ENCODE assay signal across 17 mouse cellular contexts in genomic region chr13:98356973-98357425, GRCm38 (mm10). TPM values are rescaled to one million over a fixed set of nuclear protein-coding genes. Genes with fewer than 3 reads are reported as not detected.
DNase-seq lines count a peak whose midpoint lies in the region; ATAC-seq lines count a peak whose summit lies in the region.
"Had no signal": no experiment of that assay in that cellular context is flagged by ENCODE, and none has a peak within 500 bp of the region (broad histone marks: within the 10 kb centered on the region; RNA-seq: fewer than 3 reads in every experiment).

No protein-coding gene starts in this region.

- H3K4me2 ChIP-seq in neural tube, embryonic 11.5 days (ENCODE audit: low read depth) = peak overlapping the region; percentile 21
- H3K4me2 ChIP-seq: heart, embryonic 13.5 days; liver, embryonic 12.5 days had no signal

- H3K27me3 ChIP-seq in neural tube, embryonic 11.5 days (ENCODE audit: control insufficient read depth, insufficient read depth, low read length) = peaks cover 87% of the 10 kb centered on the region

- 6% methylated on average over 6 of the region's 6 CpGs for WGBS in neural tube, embryonic 11.5 days

- ATAC-seq in neural tube, embryonic 11.5 days (ENCODE audit: insufficient read depth, low FRiP score, low TSS enrichment) = no peak
- ATAC-seq: liver, embryonic 12.5 days; lung, postnatal 0 days had no signal

- no peak overlapping the region for H3K27ac ChIP-seq in neural tube, embryonic 11.5 days (ENCODE audit: low read depth, low read length)
- H3K27ac ChIP-seq: heart, embryonic 13.5 days; liver, embryonic 12.5 days had no signal

- peaks cover 10% of the 10 kb centered on the region for H3K4me1 ChIP-seq in neural tube, embryonic 11.5 days (ENCODE audit: control insufficient read depth, insufficient read depth, low read length)

- H3K9ac ChIP-seq in neural tube, embryonic 11.5 days (ENCODE audit: low read length) = peak overlapping the region; percentile 31; the same call in 1 of the 2 replicates
- H3K9ac ChIP-seq: heart, embryonic 13.5 days; liver, embryonic 12.5 days had no signal

- no peaks in the 10 kb centered on the region for H3K9me3 ChIP-seq in neural tube, embryonic 11.5 days (ENCODE audit: control insufficient read depth, low read length)
- H3K9me3 ChIP-seq: heart, embryonic 13.5 days; liver, embryonic 12.5 days had no signal

- peak; percentile 15 for DNase-seq in heart, adult 11 months
- DNase-seq in heart, adult 18-20 months = no peak
- no peak for DNase-seq in neural tube, embryonic 11.5 days (ENCODE audit: low spot score)
- DNase-seq in neural tube, embryonic 10.5 days (ENCODE audit: extremely low spot score, low spot score) = no peak
- peak; percentile 14 for DNase-seq in forelimb bud, embryonic 11.5 days (ENCODE audit: low read depth, low spot score)
- no peak for DNase-seq in layer of hippocampus, adult 11-12 months (ENCODE audit: low spot score)
- no peak for DNase-seq in left cerebral cortex, adult 18-20 months (ENCODE audit: low spot score in 2 of 2)
- DNase-seq in adrenal gland, adult 8-10 months = no peak
- DNase-seq: adrenal gland, postnatal 36 days; gastrocnemius, postnatal 36 days; kidney, adult 8-10 months; left cerebral cortex, postnatal 4 days had no signal

- peak overlapping the region; percentile 31 for H3K4me3 ChIP-seq in neural tube, embryonic 11.5 days (ENCODE audit: low read depth, low read length)
- H3K4me3 ChIP-seq: heart, embryonic 13.5 days; liver, embryonic 12.5 days had no signal

- no peaks in the 10 kb centered on the region for H3K36me3 ChIP-seq in neural tube, embryonic 11.5 days (ENCODE audit: control insufficient read depth, insufficient read depth, low read length)
- H3K36me3 ChIP-seq: heart, embryonic 13.5 days; liver, embryonic 12.5 days had no signal

RNA-seq across cellular contexts. Expression of gene Foxd1, which starts 3.0 kb away (rescaled TPM):
- total RNA-seq in heart, adult 18-20 months (2021) = under 1 TPM; 0.05 to 0.08 TPM
- 5.5 and 7.2 TPM in 2 replicates for polyA plus RNA-seq in neural tube, embryonic 11.5 days (2014; fragmentation: Nextera tagmentation; extraction: Ambion mirVana)
- total RNA-seq in left cerebral cortex, adult 18-20 months (2021) = 1 to 10 TPM; 1.6 to 2.0 TPM
- 1 to 10 TPM in 3 of 4 experiments, under 1 TPM in 1; 0.96 to 1.8 (median 1.4) TPM for total RNA-seq in adrenal gland, adult 8-10 months (2022)
- total RNA-seq: hematopoietic stem cell, adult 5-6 weeks had no signal
- polyA plus RNA-seq: liver, embryonic 12.5 days; testis, adult 2 months had no signal

RNA-seq across cellular contexts. Expression of gene Btf3, which starts 40.2 kb away (rescaled TPM):
- 100 to 1,000 TPM; 195 to 218 TPM for total RNA-seq in heart, adult 18-20 months (2021)
- 738 and 767 TPM in 2 replicates for polyA plus RNA-seq in neural tube, embryonic 11.5 days (2014; fragmentation: Nextera tagmentation; extraction: Ambion mirVana)
- total RNA-seq in left cerebral cortex, adult 18-20 months (2021) = 100 to 1,000 TPM; 171 to 175 TPM
- 100 to 1,000 TPM; 278 to 323 (median 310) TPM for total RNA-seq in adrenal gland, adult 8-10 months (2022)

Comparison
In these comparisons a context has a peak if more than half of its experiments do, and no peak if none do; other contexts are left out.
1. DNase-seq: peak in heart, adult 11 months (single experiment) and forelimb bud, embryonic 11.5 days (single experiment); none in heart, adult 18-20 months (0 of 2), neural tube, embryonic 11.5 days (single experiment), neural tube, embryonic 10.5 days (single experiment), layer of hippocampus, adult 11-12 months (single experiment), left cerebral cortex, adult 18-20 months (0 of 2) and adrenal gland, adult 8-10 months (single experiment).